Mouse (Mus musculus) neural tube, embryonic 12.5 days (tissue): ENCODE data around the gene Olfr772. TPM values are rescaled to one million over a fixed set of nuclear protein-coding genes. Genes with fewer than 3 reads are reported as not detected.
"Not testable (repeated sequence)": the region's sequence is repeated elsewhere in the genome, so short reads cannot be mapped to it uniquely, and the experiment has no call there.

ENCODE experiments used
- ATAC-seq: fragments of 200-750 bp; cut with Nextera tagmentation; 2 replicates; pipeline ENCODE4 v1.8.0; 2017; ENCODE audit warnings: low read depth, mild to moderate bottlenecking, moderate TSS enrichment, moderate library complexity; ENCODE audit not compliant: low FRiP score
- H3K27ac ChIP-seq: fragments of 300-500 bp; sonication (generic); 2 replicates; pipeline ENCODE4 v1.5.1; 2016
- H3K27me3 ChIP-seq: fragments of 300-500 bp; sonication (generic); replicated peaks from 2 replicates; pipeline ENCODE4 v1.6.1; 2016; ENCODE audit warnings: mild to moderate bottlenecking
- H3K36me3 ChIP-seq: fragments of 300-500 bp; sonication (generic); 2 replicates; pipeline ENCODE4 v1.6.1; 2016; ENCODE audit warnings: mild to moderate bottlenecking
- H3K4me1 ChIP-seq: fragments of 300-500 bp; sonication (generic); 2 replicates; pipeline ENCODE4 v1.6.1; 2016
- H3K4me2 ChIP-seq: fragments of 300-500 bp; sonication (generic); replicated peaks from 2 replicates; pipeline ENCODE4 v1.6.1; 2016; ENCODE audit warnings: mild to moderate bottlenecking
- H3K4me3 ChIP-seq: fragments of 300-500 bp; sonication (generic); 2 replicates; pipeline ENCODE4 v1.5.1; 2016
- H3K9ac ChIP-seq: fragments of 300-500 bp; sonication (generic); 2 replicates; pipeline ENCODE4 v1.6.1; 2016; ENCODE audit warnings: mild to moderate bottlenecking
- H3K9me3 ChIP-seq: fragments of 300-500 bp; sonication (generic); 2 replicates; pipeline ENCODE4 v1.6.1; 2016; ENCODE audit warnings: mild to moderate bottlenecking
- WGBS: fragments of 180-500 bp; shearing (Covaris S2); methylation state at CpG from one replicate; pipeline ENCODE4 v1.1.7; 2016; 5-methylcytosine and 5-hydroxymethylcytosine counted together
- polyA plus RNA-seq: library from polyadenylated mRNA; unstranded; fragments of >200 nt; fragmentation: Nextera tagmentation; extraction: Ambion mirVana; gene quantifications from 2 replicates; pipeline ENCODE4 v1.2.1, GENCODE M21; 2016

Olfr772 gene
- not detected in 2 replicates for polyA plus RNA-seq

GRCm38 (mm10) chr10:129177821-129178220 lies at the start of gene Olfr772:
Gene Olfr772 (minus strand): TSS chr10:129177921.
- not testable (repeated sequence) for H3K9ac ChIP-seq, H3K4me3 ChIP-seq, H3K27ac ChIP-seq, ATAC-seq, H3K9me3 ChIP-seq, H3K4me2 ChIP-seq, H3K36me3 ChIP-seq, H3K27me3 ChIP-seq, H3K4me1 ChIP-seq
- WGBS = 92% methylated on average over 4 of the region's 4 CpGs

GRCm38 (mm10) chr10:129187319-129187718 lies 9.6 kb upstream of the Olfr772 start, which contains the start of gene Olfr773:
Gene Olfr773 (minus strand): TSS chr10:129187419.
- not testable (repeated sequence) for H3K9ac ChIP-seq, ATAC-seq, H3K4me1 ChIP-seq, H3K4me2 ChIP-seq, H3K4me3 ChIP-seq, H3K9me3 ChIP-seq, H3K27ac ChIP-seq, H3K27me3 ChIP-seq, H3K36me3 ChIP-seq

- no peak for ATAC-seq
- Histone ChIP-seq H3K4me3 (no peak within 1 kb of the TSS), H3K4me2 (no peak within 1 kb of the TSS), H3K36me3 (no peaks in the 10 kb centered on the region), H3K9me3 (no peaks in the 10 kb centered on the region), H3K27me3 (no peaks in the 10 kb centered on the region), H3K4me1 (no peaks in the 10 kb centered on the region), H3K27ac (no peak within 1 kb of the TSS), H3K9ac (no peak within 1 kb of the TSS)
- WGBS = 90% methylated on average over 1 of the region's 1 CpGs
Observed at GRCm38 (mm10) chr10:129164651-129165050, 13.1 kb downstream of the Olfr772 start, which contains the start of gene Olfr771. Gene Olfr771 (minus strand): TSS chr10:129164751.

GRCm38 (mm10) chr10:129138898-129139297 lies 38.8 kb downstream of the Olfr772 start, which contains the start of gene Olfr770:
Gene Olfr770 (minus strand): TSS chr10:129138998.
- no peak for ATAC-seq
- Histone ChIP-seq H3K36me3 (no peaks in the 10 kb centered on the region), H3K27ac (no peak within 1 kb of the TSS), H3K9ac (no peak within 1 kb of the TSS), H3K4me3 (no peak within 1 kb of the TSS), H3K27me3 (no peaks in the 10 kb centered on the region), H3K9me3 (no peaks in the 10 kb centered on the region), H3K4me2 (no peak within 1 kb of the TSS), H3K4me1 (no peaks in the 10 kb centered on the region)
- whole genome bisulfite sequencing = 90% methylated on average over 2 of the region's 2 CpGs

Other genes starting within 250 kb of the Olfr772 start
- gene Itga7, start 244.1 kb downstream of the Olfr772 start, polyA plus RNA-seq = 7.9 and 8.3 TPM in 2 replicates
- not detected in 2 replicates for gene Mettl7b, start 216.9 kb downstream of the Olfr772 start, polyA plus RNA-seq
- not detected in 2 replicates for gene Olfr9, start 188.5 kb downstream of the Olfr772 start, polyA plus RNA-seq
- gene Olfr763, start 167.1 kb downstream of the Olfr772 start, polyA plus RNA-seq = not detected in 2 replicates
- not detected in 2 replicates for gene Olfr764-ps1, start 138.0 kb downstream of the Olfr772 start, polyA plus RNA-seq
- gene Olfr765, start 127.9 kb downstream of the Olfr772 start, polyA plus RNA-seq = not detected in 2 replicates
- gene Olfr766-ps1, start 108.9 kb downstream of the Olfr772 start, polyA plus RNA-seq = not detected in 2 replicates
- gene Olfr767, start 95.0 kb downstream of the Olfr772 start, polyA plus RNA-seq = not detected in 2 replicates
- gene Olfr768, start 78.5 kb downstream of the Olfr772 start, polyA plus RNA-seq = not detected in 2 replicates
- not detected in 2 replicates for gene Olfr769, start 60.1 kb downstream of the Olfr772 start, polyA plus RNA-seq
- not detected in 2 replicates for gene Olfr770, start 38.9 kb downstream of the Olfr772 start, polyA plus RNA-seq
- gene Olfr771, start 13.2 kb downstream of the Olfr772 start, polyA plus RNA-seq = not detected in 2 replicates
- not detected in 2 replicates for gene Olfr773, start 9.5 kb upstream of the Olfr772 start, polyA plus RNA-seq
- gene Olfr774, start 58.3 kb upstream of the Olfr772 start, polyA plus RNA-seq = not detected in 2 replicates
- not detected in 2 replicates for gene Olfr775, start 70.5 kb upstream of the Olfr772 start, polyA plus RNA-seq
- not detected in 2 replicates for gene Olfr776, start 81.2 kb upstream of the Olfr772 start, polyA plus RNA-seq
- gene Olfr777, start 93.6 kb upstream of the Olfr772 start, polyA plus RNA-seq = not detected in 2 replicates
- not detected in 2 replicates for gene Olfr780, start 140.2 kb upstream of the Olfr772 start, polyA plus RNA-seq
- not detected in 2 replicates for gene Olfr781, start 150.9 kb upstream of the Olfr772 start, polyA plus RNA-seq
- not detected in 2 replicates for gene Olfr782, start 170.9 kb upstream of the Olfr772 start, polyA plus RNA-seq
- 0.06 and 0.19 TPM in 2 replicates for gene Olfr784, start 206.2 kb upstream of the Olfr772 start, polyA plus RNA-seq
- gene Olfr785, start 227.5 kb upstream of the Olfr772 start, polyA plus RNA-seq = not detected in 2 replicates
- gene Olfr786, start 249.4 kb upstream of the Olfr772 start, polyA plus RNA-seq = not detected in 2 replicates